Mouse (Mus musculus) C2C12 (cell line): ENCODE results near the gene Sgip1.

Source experiments
- CEBPB ChIP-seq: IDR thresholded peaks from one replicate; pipeline ENCODE4 v1.6.1; 2011; ENCODE audit warnings: low read depth, mild to moderate bottlenecking, control low read depth, moderate library complexity
- CTCF ChIP-seq: IDR thresholded peaks from one replicate; pipeline ENCODE4 v1.5.1; 2011; ENCODE audit not compliant: control insufficient read depth, insufficient read depth, insufficient read length
- FOSL1 ChIP-seq: IDR thresholded peaks from one replicate; pipeline ENCODE4 v1.8.0; 2011; ENCODE audit warnings: mild to moderate bottlenecking, low read length; ENCODE audit not compliant: poor library complexity, insufficient read depth, severe bottlenecking
- MAX ChIP-seq: IDR thresholded peaks from one replicate; pipeline ENCODE4 v1.6.1; 2011; ENCODE audit warnings: mild to moderate bottlenecking, control low read depth
- MYOD1 ChIP-seq: IDR thresholded peaks from one replicate; pipeline ENCODE4 v1.6.1; 2011; ENCODE audit warnings: low read depth; ENCODE audit not compliant: control insufficient read depth, insufficient read length
- MYOG ChIP-seq: IDR thresholded peaks from one replicate; pipeline ENCODE4 v1.6.1; 2011; ENCODE audit not compliant: control insufficient read depth, insufficient read length; ENCODE audit errors: extremely low read depth
- USF1 ChIP-seq: IDR thresholded peaks from one replicate; pipeline ENCODE4 v1.6.1; 2011; ENCODE audit warnings: low read depth, mild to moderate bottlenecking, control low read depth, moderate library complexity

DNA sequence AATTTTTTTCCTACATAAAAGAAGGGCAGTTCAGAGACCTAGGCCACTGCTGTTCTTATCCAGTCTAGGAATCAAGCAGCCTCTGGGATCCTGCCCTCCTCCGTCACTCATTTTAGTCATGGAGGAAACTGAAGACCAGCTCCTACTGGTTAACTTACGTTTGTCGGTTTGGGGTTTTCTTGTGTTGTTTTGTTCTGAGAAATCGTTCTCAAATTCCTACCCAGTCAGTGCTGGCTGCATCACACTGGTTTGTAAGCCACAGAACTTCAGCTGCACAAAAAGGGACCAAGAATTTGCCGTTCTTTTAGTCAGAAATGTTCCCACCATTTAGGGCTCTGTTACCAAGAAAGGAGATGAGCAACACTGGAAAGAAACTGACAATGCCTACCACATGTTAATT lies 248.3 kb downstream of the Sgip1 start:
- TF ChIP-seq CTCF (no peak), USF1 (no peak), MAX (no peak), CEBPB (no peak), MYOD1 (no peak), MYOG (no peak), FOSL1 (no peak)
